Mouse (Mus musculus) thymus, adult 18-20 months (tissue): Measurements from ENCODE around the gene Mfn1.

ENCODE experiments used
- DNase-seq, 2 experiments: peaks; one replicate each; pipeline ENCODE4 v3.0.0; 2022; ENCODE audit warnings: mixed read lengths in 2 of 2

The Mfn1 gene

GRCm38 (mm10) chr3:32529303-32529898 lies at the start of gene Mfn1:
Gene Mfn1 (plus strand): TSS chr3:32529465.
- peak; percentile 89 to 94 for DNase-seq

- no peak for DNase-seq
Measured at GRCm38 (mm10) chr3:32479961-32480360, 49.3 kb upstream of the Mfn1 start.

- DNase-seq = no peak
Measured at GRCm38 (mm10) chr3:32483035-32483434, 46.2 kb upstream of the Mfn1 start.

GRCm38 (mm10) chr3:32486543-32486942 lies 42.7 kb upstream of the Mfn1 start:
- no peak for DNase-seq

- DNase-seq = no peak
Measured at GRCm38 (mm10) chr3:32488172-32488571, 41.1 kb upstream of the Mfn1 start.

GRCm38 (mm10) chr3:32490076-32490927 lies 39.0 kb upstream of the Mfn1 start:
- no peak for DNase-seq

- DNase-seq = no peak
Measured at GRCm38 (mm10) chr3:32490928-32491315, 38.3 kb upstream of the Mfn1 start.

- DNase-seq = no peak
Measured at GRCm38 (mm10) chr3:32492097-32493090, 36.9 kb upstream of the Mfn1 start, which contains the start of gene Kcnmb3. Gene Kcnmb3 (minus strand): TSS chr3:32492231.

GRCm38 (mm10) chr3:32494387-32495087 lies 34.7 kb upstream of the Mfn1 start:
- DNase-seq = no peak

GRCm38 (mm10) chr3:32495088-32495770 lies 34.0 kb upstream of the Mfn1 start:
- no peak for DNase-seq

- no peak for DNase-seq
Measured at GRCm38 (mm10) chr3:32495856-32496710, 33.2 kb upstream of the Mfn1 start.

GRCm38 (mm10) chr3:32496711-32497070 lies 32.6 kb upstream of the Mfn1 start:
- no peak for DNase-seq

- no peak for DNase-seq
Measured at GRCm38 (mm10) chr3:32500346-32500745, 28.9 kb upstream of the Mfn1 start.

GRCm38 (mm10) chr3:32505841-32506240 lies 23.4 kb upstream of the Mfn1 start:
- no peak for DNase-seq

GRCm38 (mm10) chr3:32506366-32507225 lies 22.7 kb upstream of the Mfn1 start:
- no peak for DNase-seq

GRCm38 (mm10) chr3:32508666-32509324 lies 20.5 kb upstream of the Mfn1 start:
- peak; percentile 16 to 37 for DNase-seq

GRCm38 (mm10) chr3:32509496-32510374 lies 19.5 kb upstream of the Mfn1 start, which contains the start of gene Zfp639:
Gene Zfp639 (plus strand): TSS chr3:32510259.
- DNase-seq = no peak
